Mouse (Mus musculus) granulocyte monocyte progenitor cell, adult 5-6 weeks (primary cell): ENCODE results near the gene Hand2. TPM values are rescaled to one million over a fixed set of nuclear protein-coding genes. Genes with fewer than 3 reads are reported as not detected.

Experiments
- ATAC-seq: replicated peaks from 2 replicates; pipeline ENCODE4 v1.8.0; 2016; ENCODE audit warnings: mild to moderate bottlenecking, moderate TSS enrichment, inconsistent platforms; ENCODE audit not compliant: poor library complexity, severe bottlenecking
- total RNA-seq, 2 experiments: library from RNA; stranded (forward) in 1 of 2; stranded (reverse) in 1 of 2; fragments of 200-712, 200-1000 nt in 1 of 2; fragments of >200 nt in 1 of 2; fragmentation: Nextera tagmentation in 1 of 2; gene quantifications; 2 replicates each; pipeline ENCODE4 v1.2.3; 2014 to 2017

Gene Hand2
- total RNA-seq, 2 experiments from 2014 or later: not detected

DNA sequence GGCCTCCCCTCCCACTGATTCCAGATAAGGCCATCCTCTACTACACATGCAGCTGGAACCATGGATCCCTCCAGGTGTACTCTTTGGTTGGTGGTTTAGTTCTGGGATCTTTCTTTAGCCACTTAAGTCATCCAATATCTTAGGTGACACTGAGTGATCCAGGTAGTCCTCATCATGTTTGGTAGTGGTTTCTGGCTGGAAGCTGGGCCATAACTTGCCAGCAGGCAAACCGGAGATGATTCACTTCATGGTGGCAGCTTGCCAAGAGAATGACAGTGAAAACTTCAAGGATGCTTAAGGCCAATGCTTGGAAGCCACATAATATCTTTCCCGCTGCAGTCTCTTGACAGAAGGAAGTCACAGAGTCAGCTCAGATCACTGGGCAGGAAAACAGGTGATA, 42.1 kb downstream of the Hand2 start:
- no peak for ATAC-seq

GRCm38 (mm10) chr8:57374044-57374443, 53.3 kb downstream of the Hand2 start:
- no peak for ATAC-seq

Other genes with a start within 250 kb of the Hand2 start
- not detected in 2 replicates for gene Scrg1, start 134.9 kb downstream of the Hand2 start, total RNA-seq (2014; fragmentation: Nextera tagmentation)
- gene Scrg1, start 134.9 kb downstream of the Hand2 start, total RNA-seq (2017): not detected in 2 replicates
- 21.9 and 24.6 TPM in 2 replicates for gene Sap30, start 166.9 kb downstream of the Hand2 start, total RNA-seq (2014; fragmentation: Nextera tagmentation)
- 73.7 and 93.3 TPM in 2 replicates for gene Sap30, start 166.9 kb downstream of the Hand2 start, total RNA-seq (2017)
- gene Hmgb2, start 190.9 kb downstream of the Hand2 start, total RNA-seq (2014; fragmentation: Nextera tagmentation): 351 and 354 TPM in 2 replicates
- 469 and 554 TPM in 2 replicates for gene Hmgb2, start 190.9 kb downstream of the Hand2 start, total RNA-seq (2017)